ENCODE assay signal across 1 mouse cellular context in genomic region chr15:77097358-77097757, GRCm38 (mm10).
TF ChIP-seq lines count a peak whose summit lies in the region.

No protein-coding gene starts in this region.

TF ChIP-seq in myocyte, 11 proteins besides CTCF, POLR2A, EP300 and RAD21:
- no peak for TF ChIP-seq TCF12 (IDR thresholded peaks at IDR 0.05; ENCODE audit: insufficient read depth, poor library complexity, severe bottlenecking)
- TF ChIP-seq SRF (IDR thresholded peaks at IDR 0.05; ENCODE audit: control insufficient read depth, insufficient read length, low read depth): no peak
- peak; percentile 69 for TF ChIP-seq POLR2AphosphoS2 (IDR thresholded peaks at IDR 0.05; ENCODE audit: insufficient read length, low read depth)
- TF ChIP-seq MYOD1 (IDR thresholded peaks at IDR 0.05; ENCODE audit: control insufficient read depth in 1 of 3, insufficient read length in 2 of 3, low read depth in 2 of 3): no peak
- TF ChIP-seq E2F4 (IDR thresholded peaks at IDR 0.05; ENCODE audit: insufficient read depth): no peak
- TF ChIP-seq USF1 (IDR thresholded peaks at IDR 0.05; ENCODE audit: low read depth): no peak
